Mouse (Mus musculus): ENCODE results near the gene Gm32742.
"Not testable (repeated sequence)": the region's sequence is repeated elsewhere in the genome, so short reads cannot be mapped to it uniquely, and the experiment has no call there.

Gm32742 gene

GRCm38 (mm10) chr9:51152079-51152752, 13.1 kb downstream of the Gm32742 start:
- DNase-seq (ENCODE audit: inconsistent age in 2 of 2, low spot score in 1 of 2), result peak; percentile 51 to 88

- DNase-seq (ENCODE audit: inconsistent age in 2 of 2, low spot score in 1 of 2), result no peak
Observed at GRCm38 (mm10) chr9:51147294-51147693, 18.0 kb downstream of the Gm32742 start.

GRCm38 (mm10) chr9:51146496-51146895, 18.8 kb downstream of the Gm32742 start:
- DNase-seq (ENCODE audit: inconsistent age in 2 of 2, low spot score in 1 of 2), result no peak

- DNase-seq (ENCODE audit: inconsistent age in 2 of 2, low spot score in 1 of 2), result no peak
Observed at GRCm38 (mm10) chr9:51144218-51144617, 21.1 kb downstream of the Gm32742 start.

GRCm38 (mm10) chr9:51143437-51143836, 21.9 kb downstream of the Gm32742 start:
- no peak for DNase-seq (ENCODE audit: inconsistent age in 2 of 2, low spot score in 1 of 2)

- DNase-seq (ENCODE audit: inconsistent age in 2 of 2, low spot score in 1 of 2), result no peak
Observed at GRCm38 (mm10) chr9:51140711-51141110, 24.6 kb downstream of the Gm32742 start.

- not testable (repeated sequence) for DNase-seq (ENCODE audit: inconsistent age in 2 of 2, low spot score in 1 of 2)
Observed at GRCm38 (mm10) chr9:51139401-51139800, 25.9 kb downstream of the Gm32742 start.

GRCm38 (mm10) chr9:51138301-51138700, 27.0 kb downstream of the Gm32742 start:
- DNase-seq (ENCODE audit: inconsistent age in 2 of 2, low spot score in 1 of 2), result no peak

GRCm38 (mm10) chr9:51137836-51138235, 27.5 kb downstream of the Gm32742 start:
- no peak for DNase-seq (ENCODE audit: inconsistent age in 2 of 2, low spot score in 1 of 2)

GRCm38 (mm10) chr9:51137432-51137831, 27.9 kb downstream of the Gm32742 start:
- DNase-seq (ENCODE audit: inconsistent age in 2 of 2, low spot score in 1 of 2), result no peak

GRCm38 (mm10) chr9:51136985-51137384, 28.3 kb downstream of the Gm32742 start:
- DNase-seq (ENCODE audit: inconsistent age in 2 of 2, low spot score in 1 of 2), result peak; percentile 36 to 83

- DNase-seq (ENCODE audit: inconsistent age in 2 of 2, low spot score in 1 of 2), result no peak
Observed at GRCm38 (mm10) chr9:51114767-51115166, 50.5 kb downstream of the Gm32742 start.

GRCm38 (mm10) chr9:51105751-51106150, 59.6 kb downstream of the Gm32742 start:
- peak in 1 of 2 experiments; percentile 27 for DNase-seq (ENCODE audit: inconsistent age in 2 of 2, low spot score in 1 of 2)

GRCm38 (mm10) chr9:51103808-51104514, 61.4 kb downstream of the Gm32742 start:
- DNase-seq (ENCODE audit: inconsistent age in 2 of 2, low spot score in 1 of 2), result peak; percentile 61 to 86

GRCm38 (mm10) chr9:51102963-51103807, 62.1 kb downstream of the Gm32742 start:
- DNase-seq (ENCODE audit: inconsistent age in 2 of 2, low spot score in 1 of 2), result peak; percentile 79 to 92

GRCm38 (mm10) chr9:51101756-51102425, 63.4 kb downstream of the Gm32742 start, which contains the start of gene 4833427G06Rik:
4833427G06Rik (minus strand) TSS chr9:51102078.
- DNase-seq (ENCODE audit: inconsistent age in 2 of 2, low spot score in 1 of 2), result peak; percentile 76 to 92

GRCm38 (mm10) chr9:51096306-51096705, 69.0 kb downstream of the Gm32742 start:
- peak; percentile 69 to 86 for DNase-seq (ENCODE audit: inconsistent age in 2 of 2, low spot score in 1 of 2)

GRCm38 (mm10) chr9:51093697-51094096, 71.6 kb downstream of the Gm32742 start:
- no peak for DNase-seq (ENCODE audit: inconsistent age in 2 of 2, low spot score in 1 of 2)

- DNase-seq (ENCODE audit: inconsistent age in 2 of 2, low spot score in 1 of 2), result no peak
Observed at GRCm38 (mm10) chr9:51081614-51082013, 83.7 kb downstream of the Gm32742 start.
